Mouse (Mus musculus): Measurements from ENCODE around the gene Efcab1. TPM values are rescaled to one million over a fixed set of nuclear protein-coding genes. Genes with fewer than 3 reads are reported as not detected.

Efcab1 gene
- total and polyA plus RNA-seq, 3 experiments: not detected

GRCm38 (mm10) chr16:14991001-14991400, 84.6 kb downstream of the Efcab1 start:
- no peak for DNase-seq (ENCODE audit: extremely low read depth)
- Histone ChIP-seq H3K27ac (ENCODE audit: insufficient read depth, low read depth) (no peak overlapping the region), H3K9me3 (replicated peaks; ENCODE audit: low read length) (no peaks in the 10 kb centered on the region), H3K79me2 (replicated peaks; ENCODE audit: control insufficient read depth, extremely low read depth, insufficient read depth, poor library complexity, severe bottlenecking) (no peaks in the 10 kb centered on the region), H3K4me3 (replicated peaks in 1 of 3; ENCODE audit: low read depth in 2 of 3, low read length in 2 of 3, poor library complexity in 1 of 3) (no peak overlapping the region), H3K4me2 (ENCODE audit: insufficient read depth, low read depth, poor library complexity, severe bottlenecking) (no peak overlapping the region), H3K27me3 (replicated peaks) (peaks cover 3% of the 10 kb centered on the region), H3K36me3 (replicated peaks in 1 of 2; ENCODE audit: control insufficient read depth in 1 of 2, insufficient read depth in 1 of 2, low read length in 1 of 2) (no peaks in the 10 kb centered on the region), H3K4me1 (ENCODE audit: control insufficient read depth in 1 of 2, insufficient read depth in 2 of 2) (no peaks in the 10 kb centered on the region), H3K9ac (ENCODE audit: insufficient read depth, low read depth) (no peak overlapping the region)
- TF ChIP-seq ZC3H11A (IDR thresholded peaks at IDR 0.05; ENCODE audit: low read depth, low read length): no peak
- dilution Hi-C loops (cut with MboI; ENCODE audit: extremely low pct_ligation_motif_present, extremely low pct_unique_long_range_greater_than_20kb, low sequenced_read_pairs): no loop called here
- in situ Hi-C loops (cut with MboI; ENCODE audit: low pct_ligation_motif_present, low pct_unique_long_range_greater_than_20kb, low sequenced_read_pairs): no loop called here

- Histone ChIP-seq H3K36me3 (replicated peaks in 1 of 2; ENCODE audit: control insufficient read depth in 1 of 2, insufficient read depth in 1 of 2, low read length in 1 of 2) (no peaks in the 10 kb centered on the region), H3K79me2 (replicated peaks; ENCODE audit: control insufficient read depth, extremely low read depth, insufficient read depth, poor library complexity, severe bottlenecking) (no peaks in the 10 kb centered on the region), H3K27me3 (replicated peaks) (peaks cover 3% of the 10 kb centered on the region), H3K4me1 (ENCODE audit: control insufficient read depth in 1 of 2, insufficient read depth in 2 of 2) (no peaks in the 10 kb centered on the region), H3K27ac (ENCODE audit: insufficient read depth, low read depth) (no peak overlapping the region), H3K4me3 (replicated peaks in 1 of 3; ENCODE audit: low read depth in 2 of 3, low read length in 2 of 3, poor library complexity in 1 of 3) (no peak overlapping the region), H3K9ac (ENCODE audit: insufficient read depth, low read depth) (no peak overlapping the region), H3K4me2 (ENCODE audit: insufficient read depth, low read depth, poor library complexity, severe bottlenecking) (no peak overlapping the region), H3K9me3 (replicated peaks; ENCODE audit: low read length) (no peaks in the 10 kb centered on the region)
- in situ Hi-C loops (cut with MboI; ENCODE audit: low pct_ligation_motif_present, low pct_unique_long_range_greater_than_20kb, low sequenced_read_pairs): no loop called here
- dilution Hi-C loops (cut with MboI; ENCODE audit: extremely low pct_ligation_motif_present, extremely low pct_unique_long_range_greater_than_20kb, low sequenced_read_pairs): no loop called here
- DNase-seq (ENCODE audit: extremely low read depth): no peak
- TF ChIP-seq IRF4 (IDR thresholded peaks at IDR 0.05; ENCODE audit: low read depth, low read length): no peak
- TF ChIP-seq UBTF (IDR thresholded peaks at IDR 0.05; ENCODE audit: low read depth, low read length): no peak
- no peak for TF ChIP-seq ZNF384 (IDR thresholded peaks at IDR 0.05; ENCODE audit: low read depth, low read length)
- no peak for TF ChIP-seq MAX (IDR thresholded peaks at IDR 0.05; ENCODE audit: low read length)
- no peak for TF ChIP-seq KAT2A (IDR thresholded peaks at IDR 0.05; ENCODE audit: insufficient replicate concordance, low read length)
- TF ChIP-seq POLR2A (IDR thresholded peaks at IDR 0.05; ENCODE audit: low read depth, low read length): no peak
- TF ChIP-seq MEF2A (IDR thresholded peaks at IDR 0.05; ENCODE audit: borderline replicate concordance, low read depth, low read length): no peak
- no peak for TF ChIP-seq CHD1 (IDR thresholded peaks at IDR 0.05; ENCODE audit: low read depth, low read length)
- no peak for TF ChIP-seq POLR2AphosphoS2 (IDR thresholded peaks at IDR 0.05; ENCODE audit: low read depth, low read length)
- TF ChIP-seq SMC3 (IDR thresholded peaks at IDR 0.05; ENCODE audit: low read depth, low read length): no peak
- no peak for TF ChIP-seq NELFE (IDR thresholded peaks at IDR 0.05; ENCODE audit: low read depth, low read length)
- TF ChIP-seq USF2 (conservative IDR thresholded peaks at IDR 0.05; ENCODE audit: low read depth, low read length): no peak
- no peak for TF ChIP-seq BHLHE40 (IDR thresholded peaks at IDR 0.05; ENCODE audit: low read depth, low read length)
- no peak for TF ChIP-seq NRF1 (IDR thresholded peaks at IDR 0.05; ENCODE audit: low read depth, low read length)
- TF ChIP-seq ZC3H11A (IDR thresholded peaks at IDR 0.05; ENCODE audit: low read depth, low read length): no peak
- no peak for TF ChIP-seq MXI1 (IDR thresholded peaks at IDR 0.05; ENCODE audit: low read depth, low read length)
- no peak for TF ChIP-seq RCOR1 (conservative IDR thresholded peaks at IDR 0.05; ENCODE audit: low read depth, low read length)
- no peak for TF ChIP-seq ZMIZ1 (IDR thresholded peaks at IDR 0.05; ENCODE audit: low read depth, low read length)
- TF ChIP-seq HCFC1 (IDR thresholded peaks at IDR 0.05; ENCODE audit: low read depth, low read length): no peak
Measured at GRCm38 (mm10) chr16:14992461-14993107, 86.2 kb downstream of the Efcab1 start.

Measured in CH12.LX (cell line).